Mouse (Mus musculus) myocyte (in vitro differentiated cells): Measurements from ENCODE around the gene Cap1. TPM values are rescaled to one million over a fixed set of nuclear protein-coding genes. Genes with fewer than 3 reads are reported as not detected.

Experiments used
- H3K27me3 ChIP-seq: one replicate; pipeline ENCODE4 v1.6.1; 2011; ENCODE audit not compliant: control insufficient read depth, insufficient read depth, insufficient read length
- H3K36me3 ChIP-seq: one replicate; pipeline ENCODE4 v1.6.1; 2011; ENCODE audit not compliant: control insufficient read depth, insufficient read depth
- H3K4me2 ChIP-seq: one replicate; pipeline ENCODE4 v1.6.1; 2011; ENCODE audit warnings: low read depth, control low read depth
- H3K4me3 ChIP-seq: one replicate; pipeline ENCODE4 v1.5.1; 2011; ENCODE audit warnings: mild to moderate bottlenecking, control low read depth, moderate library complexity
- H3K79me2 ChIP-seq: one replicate; pipeline ENCODE4 v1.6.1; 2011; ENCODE audit not compliant: control insufficient read depth, insufficient read depth
- H3ac ChIP-seq: one replicate; pipeline ENCODE4 v1.6.1; 2011; ENCODE audit not compliant: control insufficient read depth, insufficient read length
- CEBPB ChIP-seq: IDR thresholded peaks from 2 replicates; pipeline ENCODE4 v1.6.1; 2011; ENCODE audit warnings: mild to moderate bottlenecking, moderate library complexity; ENCODE audit not compliant: poor library complexity, insufficient read depth, severe bottlenecking
- E2F4 ChIP-seq: IDR thresholded peaks from one replicate; pipeline ENCODE4 v1.6.1; 2011; ENCODE audit warnings: mild to moderate bottlenecking, control low read depth, moderate library complexity; ENCODE audit not compliant: insufficient read depth
- MAX ChIP-seq: IDR thresholded peaks from one replicate; pipeline ENCODE4 v1.6.1; 2011; ENCODE audit warnings: low read depth, mild to moderate bottlenecking, control low read depth
- MYOD1 ChIP-seq, 3 experiments: IDR thresholded peaks; one replicate each; pipeline ENCODE4 v1.6.1; 2011; ENCODE audit warnings: control low read depth in 2 of 3, low read depth in 2 of 3, mild to moderate bottlenecking in 2 of 3, moderate library complexity in 1 of 3; ENCODE audit not compliant: insufficient read length in 2 of 3, control insufficient read depth in 1 of 3
- MYOG ChIP-seq, 3 experiments: IDR thresholded peaks; one replicate each; pipeline ENCODE4 v1.6.1; 2011; ENCODE audit warnings: control low read depth in 2 of 3, low read depth in 2 of 3, mild to moderate bottlenecking in 2 of 3; ENCODE audit not compliant: insufficient read length in 2 of 3, control insufficient read depth in 1 of 3, insufficient read depth in 1 of 3
- POLR2A ChIP-seq: IDR thresholded peaks from one replicate; pipeline ENCODE4 v1.6.1; 2011; ENCODE audit warnings: low read depth, mild to moderate bottlenecking, control low read depth, moderate library complexity; ENCODE audit not compliant: insufficient read length
- POLR2AphosphoS2 ChIP-seq: IDR thresholded peaks from one replicate; pipeline ENCODE4 v1.6.1; 2011; ENCODE audit warnings: low read depth, control low read depth; ENCODE audit not compliant: insufficient read length
- REST ChIP-seq: IDR thresholded peaks from one replicate; pipeline ENCODE4 v1.6.1; 2011; ENCODE audit warnings: mild to moderate bottlenecking, control low read depth, moderate library complexity; ENCODE audit not compliant: insufficient read depth, insufficient read length
- SRF ChIP-seq: IDR thresholded peaks from one replicate; pipeline ENCODE4 v1.6.1; 2011; ENCODE audit warnings: low read depth; ENCODE audit not compliant: control insufficient read depth, insufficient read length
- TCF12 ChIP-seq: IDR thresholded peaks from one replicate; pipeline ENCODE4 v1.6.1; 2011; ENCODE audit warnings: mild to moderate bottlenecking, control low read depth; ENCODE audit not compliant: poor library complexity, insufficient read depth, severe bottlenecking
- TCF3 ChIP-seq: IDR thresholded peaks from one replicate; pipeline ENCODE4 v1.6.1; 2011; ENCODE audit warnings: low read depth, control low read depth; ENCODE audit not compliant: insufficient read length
- USF1 ChIP-seq: IDR thresholded peaks from one replicate; pipeline ENCODE4 v1.6.1; 2011; ENCODE audit warnings: low read depth, mild to moderate bottlenecking, control low read depth, moderate library complexity
- polyA plus RNA-seq: library from polyadenylated mRNA; unstranded; fragments of >200 nt; fragmentation: generic; extraction: Trizol; gene quantifications from one replicate; pipeline ENCODE4 v1.2.1, GENCODE M21; 2012; ENCODE audit warnings: missing spikeins

The Cap1 gene
- polyA plus RNA-seq, 1 experiment, result 167 TPM

GRCm38 (mm10) chr4:122873512-122873911 is 12.3 kb downstream of the Cap1 start:
- TF ChIP-seq REST (no peak), E2F4 (no peak), TCF3 (no peak), MYOD1 (IDR thresholded peaks at IDR 0.05; ENCODE audit: control insufficient read depth in 1 of 3, insufficient read length in 2 of 3, low read depth in 2 of 3) (no peak), POLR2A (no peak), TCF12 (no peak), CEBPB (no peak), MYOG (IDR thresholded peaks at IDR 0.05; ENCODE audit: control insufficient read depth in 1 of 3, insufficient read depth in 1 of 3, insufficient read length in 2 of 3, low read depth in 2 of 3) (no peak), SRF (no peak), POLR2AphosphoS2 (no peak), MAX (no peak)
- Histone ChIP-seq H3K4me3 (no peak overlapping the region), H3ac (no peak overlapping the region), H3K79me2 (peaks cover 63% of the 10 kb centered on the region), H3K36me3 (peaks cover 29% of the 10 kb centered on the region), H3K27me3 (no peaks in the 10 kb centered on the region), H3K4me2 (no peak overlapping the region)

GRCm38 (mm10) chr4:122873003-122873402 is 12.9 kb downstream of the Cap1 start:
- no peak for TF ChIP-seq MYOD1 (IDR thresholded peaks at IDR 0.05; ENCODE audit: control insufficient read depth in 1 of 3, insufficient read length in 2 of 3, low read depth in 2 of 3)
- TF ChIP-seq MYOG (IDR thresholded peaks at IDR 0.05; ENCODE audit: control insufficient read depth in 1 of 3, insufficient read depth in 1 of 3, insufficient read length in 2 of 3, low read depth in 2 of 3), result no peak
- TF ChIP-seq CEBPB, result no peak
- TF ChIP-seq TCF3, result no peak
- TF ChIP-seq MAX, result no peak
- TF ChIP-seq E2F4, result no peak
- no peak for TF ChIP-seq USF1
- TF ChIP-seq POLR2AphosphoS2, result no peak
- TF ChIP-seq TCF12, result no peak
- no peak for TF ChIP-seq REST
- TF ChIP-seq POLR2A, result no peak
- TF ChIP-seq SRF, result no peak
- H3K4me3 ChIP-seq, result no peak overlapping the region
- peaks cover 29% of the 10 kb centered on the region for H3K36me3 ChIP-seq
- H3K4me2 ChIP-seq, result no peak overlapping the region
- H3K27me3 ChIP-seq, result no peaks in the 10 kb centered on the region
- no peak overlapping the region for H3ac ChIP-seq
- peaks cover 58% of the 10 kb centered on the region for H3K79me2 ChIP-seq

- Histone ChIP-seq H3K4me3 (no peak overlapping the region), H3ac (no peak overlapping the region), H3K4me2 (no peak overlapping the region), H3K27me3 (no peaks in the 10 kb centered on the region), H3K36me3 (peaks cover 29% of the 10 kb centered on the region), H3K79me2 (peaks cover 47% of the 10 kb centered on the region)
- no peak for TF ChIP-seq TCF12
- TF ChIP-seq MAX, result no peak
- TF ChIP-seq CEBPB, result no peak
- no peak for TF ChIP-seq POLR2A
- TF ChIP-seq MYOD1 (IDR thresholded peaks at IDR 0.05; ENCODE audit: control insufficient read depth in 1 of 3, insufficient read length in 2 of 3, low read depth in 2 of 3), result no peak
- TF ChIP-seq TCF3, result no peak
- no peak for TF ChIP-seq REST
- no peak for TF ChIP-seq MYOG (IDR thresholded peaks at IDR 0.05; ENCODE audit: control insufficient read depth in 1 of 3, insufficient read depth in 1 of 3, insufficient read length in 2 of 3, low read depth in 2 of 3)
- no peak for TF ChIP-seq E2F4
- TF ChIP-seq SRF, result no peak
- TF ChIP-seq USF1, result no peak
- TF ChIP-seq POLR2AphosphoS2, result no peak
Measured at GRCm38 (mm10) chr4:122871989-122872388, 13.9 kb downstream of the Cap1 start.

DNA sequence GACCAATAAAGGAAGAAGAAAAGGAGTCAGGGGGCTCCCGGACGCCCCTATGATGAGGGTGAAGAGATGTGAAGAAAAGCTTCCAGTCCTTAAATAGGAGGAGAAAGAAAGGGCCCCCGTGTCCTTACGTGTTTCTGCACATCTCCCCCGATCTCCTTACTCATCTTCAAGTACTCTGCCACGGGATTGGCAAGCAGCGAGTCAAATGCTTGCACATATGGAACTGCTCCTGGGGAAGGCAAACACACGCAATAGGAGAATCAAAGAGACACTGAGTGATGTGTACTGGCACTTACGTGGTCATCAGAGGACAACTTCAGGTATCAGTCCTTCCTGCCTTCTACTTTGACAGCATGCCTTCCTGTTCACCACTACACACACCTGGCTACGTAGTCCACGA is 14.6 kb downstream of the Cap1 start:
- Histone ChIP-seq H3K27me3 (no peaks in the 10 kb centered on the region), H3ac (no peak overlapping the region), H3K79me2 (peaks cover 40% of the 10 kb centered on the region), H3K4me3 (no peak overlapping the region), H3K36me3 (peaks cover 33% of the 10 kb centered on the region), H3K4me2 (no peak overlapping the region)
- no peak for TF ChIP-seq REST
- no peak for TF ChIP-seq POLR2AphosphoS2
- no peak for TF ChIP-seq POLR2A
- no peak for TF ChIP-seq MYOD1 (IDR thresholded peaks at IDR 0.05; ENCODE audit: control insufficient read depth in 1 of 3, insufficient read length in 2 of 3, low read depth in 2 of 3)
- no peak for TF ChIP-seq SRF
- no peak for TF ChIP-seq MAX
- no peak for TF ChIP-seq TCF12
- TF ChIP-seq USF1, result no peak
- no peak for TF ChIP-seq MYOG (IDR thresholded peaks at IDR 0.05; ENCODE audit: control insufficient read depth in 1 of 3, insufficient read depth in 1 of 3, insufficient read length in 2 of 3, low read depth in 2 of 3)
- TF ChIP-seq CEBPB, result no peak
- no peak for TF ChIP-seq TCF3
- no peak for TF ChIP-seq E2F4
